Mouse (Mus musculus) right cerebral cortex, postnatal 14 days (tissue): Measurements from ENCODE around the gene Olfr374.
"Not testable (repeated sequence)": the region's sequence is repeated elsewhere in the genome, so short reads cannot be mapped to it uniquely, and the experiment has no call there.

Experiments
- DNase-seq: peaks from one replicate; pipeline ENCODE4 v3.0.0; 2022

Gene Olfr374

DNA sequence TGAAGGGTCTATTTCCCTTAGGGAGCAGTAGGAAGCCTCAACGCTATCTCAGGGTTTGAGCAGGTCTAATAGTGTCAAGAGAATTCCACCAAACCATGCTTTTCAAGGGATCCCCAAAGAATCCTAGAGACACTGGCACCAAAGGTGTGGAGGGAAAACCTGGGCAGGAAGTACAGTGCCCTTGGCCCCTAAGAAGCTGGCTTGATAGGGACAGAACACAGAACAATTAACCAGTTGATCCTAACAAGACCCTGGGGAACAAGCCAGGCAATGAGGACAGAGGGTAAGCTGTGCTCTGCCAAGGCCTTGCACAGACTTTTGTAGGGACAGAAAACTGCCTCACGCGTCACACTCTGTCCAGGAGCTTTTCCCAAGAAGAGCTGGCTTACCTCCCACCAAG is at the start of gene Olfr374:
TSS of gene Olfr374 (plus strand) at position 301 of the 400 bp plus-strand sequence.
- no peak for DNase-seq

DNA sequence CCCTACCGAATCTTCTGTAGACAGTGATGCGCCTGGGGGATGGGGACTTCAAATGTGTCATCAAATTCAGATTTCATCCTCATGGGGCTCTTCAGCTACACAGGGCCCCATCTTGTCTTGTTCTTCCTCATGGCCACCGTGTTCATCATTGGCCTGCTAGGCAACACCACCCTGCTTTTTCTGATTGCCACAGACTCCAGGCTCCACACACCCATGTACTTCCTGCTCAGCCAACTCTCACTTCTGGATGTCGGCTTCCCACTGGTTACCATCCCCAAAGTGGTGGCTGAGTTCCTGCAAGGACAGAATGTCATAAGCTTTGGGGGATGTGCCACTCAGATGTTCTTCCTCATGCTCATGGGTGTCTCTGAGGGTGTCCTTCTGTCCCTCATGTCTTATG is 49.2 kb upstream of the Olfr374 start:
- not testable (repeated sequence) for DNase-seq

DNA sequence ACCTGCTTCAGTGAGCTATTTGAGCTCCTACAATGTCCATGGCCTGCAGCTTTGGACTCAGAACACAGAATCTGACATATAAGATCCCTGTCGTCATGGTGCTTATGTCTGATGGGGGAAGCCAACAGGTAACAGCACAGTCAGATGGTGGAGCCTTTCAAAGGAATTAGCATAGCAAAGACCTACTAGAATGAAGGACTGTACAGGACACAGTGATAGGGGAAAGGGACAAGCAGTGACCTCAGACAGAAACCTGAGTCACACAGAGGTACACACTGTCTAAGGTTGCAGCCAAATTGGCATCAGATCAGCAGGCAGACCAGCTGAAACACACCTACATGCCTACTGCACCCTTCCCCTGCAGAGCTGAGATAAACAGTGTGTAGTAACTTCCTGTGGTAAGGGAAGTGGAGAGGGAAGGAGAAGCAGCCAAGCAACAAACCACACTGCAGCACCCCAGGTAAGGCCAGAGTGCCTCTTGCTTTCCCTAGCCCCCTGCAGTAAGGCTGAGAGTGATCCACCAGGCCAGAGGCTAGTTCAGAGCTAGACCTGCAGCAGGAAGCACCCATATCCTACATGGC is 39.9 kb upstream of the Olfr374 start:
- DNase-seq, result not testable (repeated sequence)

DNA sequence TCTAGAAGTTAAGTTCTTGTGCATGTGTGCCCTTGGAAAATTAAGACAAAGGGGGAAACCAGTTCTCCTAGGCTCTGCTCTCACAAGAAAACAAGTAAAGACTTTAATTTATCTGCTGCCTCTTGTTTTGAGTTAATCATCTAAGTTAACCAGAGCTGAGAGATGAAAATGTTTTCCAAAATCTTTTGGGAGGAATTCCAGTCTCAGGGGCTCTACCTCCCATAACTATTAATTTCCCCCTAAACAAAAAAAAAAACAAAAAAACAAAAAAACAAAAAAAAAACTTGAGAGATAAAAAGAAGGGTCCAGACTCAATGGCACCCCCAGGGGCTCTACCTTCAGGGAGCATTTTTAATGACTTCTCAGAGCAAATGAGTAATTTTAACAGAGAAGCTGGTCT is 24.0 kb upstream of the Olfr374 start, which contains the start of gene Olfr373:
TSS of gene Olfr373 (plus strand) at position 301 of the 400 bp plus-strand sequence.
- DNase-seq, result not testable (repeated sequence)

- DNase-seq, result no peak
These were observed 22.1 kb upstream of the Olfr374 start for GRCm38 (mm10) chr8:72084744-72085143.

DNA sequence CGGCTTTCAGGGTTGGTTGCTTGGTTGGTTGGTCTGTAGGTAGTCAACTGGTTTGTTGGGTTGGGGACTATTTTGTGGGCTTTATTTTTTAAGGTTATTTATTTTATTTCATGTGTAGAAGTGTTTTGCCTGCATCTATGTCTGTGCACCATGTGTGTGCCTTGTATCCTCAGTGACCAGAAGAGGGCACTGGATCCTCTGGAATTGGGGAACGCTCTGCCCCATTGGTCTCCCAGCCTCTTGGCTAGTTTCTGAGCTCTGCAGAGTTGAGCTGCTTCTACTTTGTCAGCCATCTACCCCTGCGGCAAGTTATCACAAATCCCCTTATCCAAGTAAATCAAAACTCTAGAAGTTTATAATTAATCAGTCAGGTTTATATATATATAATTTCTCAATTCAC is 19.2 kb upstream of the Olfr374 start:
- not testable (repeated sequence) for DNase-seq

DNA sequence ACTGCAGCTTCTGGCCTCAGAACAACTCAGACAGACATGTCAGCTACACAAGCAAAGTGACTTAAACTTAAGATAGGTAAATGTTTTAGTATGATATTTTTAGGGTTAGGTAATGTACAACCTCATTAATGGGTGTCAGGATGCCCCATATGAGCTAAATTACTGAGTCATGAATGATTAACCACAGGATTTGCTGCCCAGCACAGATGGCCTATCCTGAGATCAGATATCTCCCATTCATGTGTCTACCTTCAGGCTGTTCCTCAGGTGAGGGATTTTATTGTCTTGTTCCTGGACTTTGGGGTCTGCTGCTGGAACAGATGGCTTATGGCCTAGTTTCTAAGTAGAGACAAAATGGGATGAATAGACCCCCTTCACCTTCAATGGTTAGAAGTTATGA is 10.1 kb upstream of the Olfr374 start:
- DNase-seq, result not testable (repeated sequence)

DNA sequence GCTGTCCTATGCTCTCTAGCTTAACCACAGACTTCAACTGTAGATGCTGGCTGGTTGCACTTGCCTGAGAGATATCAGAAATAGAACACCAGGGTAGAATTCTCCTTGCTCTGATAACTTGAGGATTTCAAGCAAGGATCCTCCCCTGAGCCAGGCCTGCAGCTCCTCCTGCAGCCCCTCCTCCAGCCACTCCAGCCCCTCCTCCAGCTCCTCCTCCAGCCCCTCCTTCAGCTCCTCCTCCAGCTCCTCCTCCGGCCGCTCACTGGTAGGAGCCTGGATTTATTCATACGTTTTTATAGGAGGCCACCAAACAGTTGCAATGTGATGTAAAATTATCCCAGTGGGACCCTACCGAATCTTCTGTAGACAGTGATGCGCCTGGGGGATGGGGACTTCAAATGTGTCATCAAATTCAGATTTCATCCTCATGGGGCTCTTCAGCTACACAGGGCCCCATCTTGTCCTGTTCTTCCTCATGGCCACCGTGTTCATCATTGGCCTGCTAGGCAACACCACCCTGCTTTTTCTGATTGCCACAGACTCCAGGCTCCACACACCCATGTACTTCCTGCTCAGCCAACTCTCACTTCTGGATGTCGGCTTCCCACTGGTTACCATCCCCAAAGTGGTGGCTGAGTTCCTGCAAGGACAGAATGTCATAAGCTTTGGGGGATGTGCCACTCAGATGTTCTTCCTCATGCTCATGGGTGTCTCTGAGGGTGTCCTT is 7.3 kb upstream of the Olfr374 start:
- DNase-seq, result peak; percentile 22

GRCm38 (mm10) chr8:72105165-72105564 is 1.7 kb upstream of the Olfr374 start:
- DNase-seq, result no peak

DNA sequence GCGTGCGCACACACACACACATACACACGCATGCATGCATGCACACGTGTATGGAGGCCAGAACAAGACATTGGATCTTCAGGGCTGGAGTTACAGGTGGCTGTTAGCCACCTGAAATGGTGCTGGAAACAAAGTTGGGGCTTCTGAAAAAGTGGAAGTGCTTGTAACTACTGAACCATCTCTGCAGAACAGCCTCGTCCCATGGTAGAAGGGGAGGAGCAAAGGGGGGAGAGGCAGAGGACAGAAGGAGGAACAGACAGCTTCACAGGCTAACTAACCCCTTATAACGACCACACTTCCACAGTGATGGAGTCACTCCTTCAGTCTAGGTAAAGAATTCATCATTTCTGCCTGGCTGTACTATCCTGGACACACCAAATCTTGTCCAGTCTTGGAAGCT is 4.0 kb downstream of the Olfr374 start:
- no peak for DNase-seq

GRCm38 (mm10) chr8:72112486-72112885 is 5.6 kb downstream of the Olfr374 start:
- DNase-seq, result no peak

GRCm38 (mm10) chr8:72115202-72115601 is 8.4 kb downstream of the Olfr374 start:
- no peak for DNase-seq

DNA sequence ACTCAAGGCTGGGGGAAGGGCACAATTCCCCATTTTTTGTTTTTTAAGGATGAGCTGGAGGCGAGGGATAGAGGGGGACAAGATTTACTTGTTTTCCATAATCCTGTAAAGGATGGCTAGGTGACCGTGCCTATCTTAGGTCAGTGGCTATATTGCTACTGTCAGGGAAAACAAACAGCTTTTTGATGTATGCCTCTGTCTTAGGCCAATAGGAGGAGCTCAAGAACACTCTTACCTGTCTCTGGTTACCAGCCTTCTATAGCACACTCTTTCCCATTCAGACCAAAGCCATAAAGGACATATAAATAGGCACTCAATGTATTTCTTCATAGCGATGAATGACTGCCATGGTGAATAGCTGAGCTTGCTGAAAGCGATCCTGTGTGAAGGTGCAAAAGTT is 11.8 kb downstream of the Olfr374 start:
- no peak for DNase-seq

DNA sequence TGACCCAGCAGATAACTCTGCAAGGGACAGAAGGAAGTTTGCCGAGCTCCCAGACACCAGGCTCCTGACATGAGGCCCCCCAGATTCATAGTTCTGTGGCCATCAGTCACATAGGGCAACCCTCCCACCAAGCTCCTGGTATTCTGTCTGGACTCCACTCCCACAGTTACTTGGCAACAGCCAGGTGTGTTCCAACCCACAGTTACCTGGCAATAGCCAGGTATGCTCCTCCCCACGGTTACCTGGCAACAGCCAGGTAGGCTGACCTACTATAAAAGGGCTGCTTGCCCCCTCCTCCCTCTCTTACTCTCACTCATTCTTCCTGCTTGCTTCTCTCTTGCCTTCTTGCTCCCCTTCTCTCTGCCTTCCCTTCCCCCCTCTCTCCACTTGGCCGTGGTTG is 14.6 kb downstream of the Olfr374 start:
- not testable (repeated sequence) for DNase-seq

DNA sequence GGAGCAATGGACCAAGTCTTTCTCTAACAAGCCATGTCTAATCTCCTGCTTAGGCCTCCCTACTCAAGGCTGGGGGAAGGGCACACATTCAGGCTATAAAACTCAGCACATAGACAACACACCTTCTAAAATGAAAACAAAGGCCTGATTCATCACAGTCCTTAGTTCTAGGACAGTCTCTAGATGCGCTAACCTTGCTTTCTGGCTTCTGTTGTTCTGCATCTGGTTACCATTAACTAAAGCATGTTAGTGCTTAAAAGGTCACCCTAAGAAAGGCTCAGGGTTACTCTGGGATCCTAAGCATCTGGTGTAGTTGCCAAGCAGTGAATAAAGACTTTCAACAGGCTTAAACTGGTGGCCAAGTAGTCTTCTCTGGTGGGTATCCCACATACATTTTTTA is 15.2 kb downstream of the Olfr374 start:
- DNase-seq, result no peak

- no peak for DNase-seq
These were observed 21.0 kb downstream of the Olfr374 start for GRCm38 (mm10) chr8:72127834-72128233.

DNA sequence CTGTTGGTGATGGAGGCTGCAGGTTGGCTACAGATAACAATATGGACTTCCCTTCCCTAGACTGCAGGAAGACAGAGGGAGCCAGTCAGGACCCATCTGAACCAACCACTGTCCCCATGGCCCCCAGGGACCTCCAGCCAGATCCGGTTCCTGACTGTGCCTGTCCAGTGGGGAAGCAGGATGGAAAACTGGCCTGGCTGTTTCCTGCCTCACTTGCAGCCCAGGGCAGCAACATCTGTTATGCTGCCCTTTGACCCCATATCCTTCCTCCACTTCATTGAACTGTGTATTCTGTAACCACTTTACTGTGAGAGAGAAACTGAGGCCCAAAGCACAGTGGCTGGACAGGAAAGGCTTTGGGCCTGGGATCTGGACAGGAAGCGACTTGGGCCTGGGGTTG is 24.4 kb downstream of the Olfr374 start:
- DNase-seq, result no peak

GRCm38 (mm10) chr8:72131901-72132300 is 25.1 kb downstream of the Olfr374 start:
- no peak for DNase-seq

GRCm38 (mm10) chr8:72132417-72132816 is 25.6 kb downstream of the Olfr374 start:
- no peak for DNase-seq

DNA sequence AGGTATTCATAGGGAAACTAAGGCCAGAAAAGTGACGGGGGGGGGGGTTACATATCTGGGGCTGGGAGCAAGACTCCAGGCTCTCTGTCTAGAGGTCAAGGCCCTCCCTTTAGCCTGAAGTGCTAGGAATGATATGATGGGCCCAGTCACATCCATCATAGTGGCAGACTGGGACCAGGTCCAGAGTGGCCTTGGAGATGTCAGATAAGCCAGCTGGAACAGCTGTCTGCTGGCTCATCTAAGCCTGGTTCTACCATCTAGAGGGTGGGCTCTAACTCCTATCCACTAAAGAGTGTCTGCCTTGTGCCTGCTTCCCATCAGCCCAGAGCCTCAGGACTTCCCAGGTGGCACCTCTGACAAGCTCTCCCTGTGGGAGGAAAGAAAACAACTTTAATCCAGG is 26.1 kb downstream of the Olfr374 start:
- DNase-seq, result no peak

DNA sequence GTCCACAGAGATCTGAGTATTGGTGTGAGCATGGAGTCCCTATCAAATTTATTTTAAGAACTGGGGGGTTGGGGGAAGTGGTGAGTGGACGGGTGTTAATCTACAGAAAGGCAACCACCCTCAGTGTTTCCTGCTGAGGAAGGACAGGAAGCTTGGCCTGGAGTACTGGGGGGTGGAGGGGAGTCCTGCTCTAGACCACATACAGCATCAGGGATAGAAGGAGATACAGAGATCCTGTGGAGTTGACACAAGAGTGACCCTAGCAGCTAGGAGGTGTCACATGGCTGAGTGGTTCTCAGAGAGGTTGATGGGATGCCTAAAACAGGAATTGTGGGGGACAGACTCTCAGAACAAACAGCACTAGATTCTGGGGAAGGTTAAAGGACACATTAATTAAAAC is 26.7 kb downstream of the Olfr374 start:
- DNase-seq, result no peak

DNA sequence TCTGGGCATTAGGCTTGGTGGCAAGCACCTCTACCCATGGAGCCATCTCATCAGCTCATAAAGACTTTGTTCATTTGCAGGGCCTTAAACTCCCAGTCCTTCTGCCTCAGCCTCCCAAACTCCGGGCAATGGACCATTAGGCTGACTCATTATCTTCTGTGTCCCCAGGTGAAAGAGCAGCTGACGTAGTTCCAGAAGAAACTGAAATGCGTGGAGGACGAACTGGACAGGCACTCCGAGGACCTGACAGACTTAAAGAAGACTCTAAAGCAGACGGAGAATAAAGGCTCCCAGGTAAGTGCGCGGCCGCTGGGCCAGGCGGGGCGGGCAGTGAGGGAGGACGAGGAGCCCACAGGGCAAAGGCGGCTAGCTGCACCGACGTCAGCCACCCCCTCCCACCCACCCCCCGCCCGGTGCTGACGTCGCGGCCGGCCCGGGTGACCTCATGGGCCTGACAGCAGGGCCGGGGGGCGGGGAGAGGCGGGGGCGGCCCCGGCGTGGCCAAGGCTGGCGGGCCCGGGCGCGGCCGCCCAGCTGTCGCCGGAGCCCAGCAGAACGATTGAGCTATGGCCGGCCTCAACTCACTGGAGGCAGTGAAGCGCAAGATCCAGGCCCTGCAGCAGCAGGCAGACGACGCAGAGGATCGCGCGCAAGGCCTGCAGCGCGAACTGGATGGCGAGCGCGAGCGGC is 28.1 kb downstream of the Olfr374 start, which contains the start of gene Tpm4:
TSS of gene Tpm4 (plus strand) at position 220 of the 690 bp plus-strand sequence.
- DNase-seq, result peak; percentile 45

- peak; percentile 14 for DNase-seq
These were observed 28.8 kb downstream of the Olfr374 start for GRCm38 (mm10) chr8:72135446-72136301.
